Mouse (Mus musculus) lung, adult 2 months (tissue): Measurements from ENCODE around the gene Pkn1. TPM values are rescaled to one million over a fixed set of nuclear protein-coding genes. Genes with fewer than 3 reads are reported as not detected.
A peak's percentile ranks its signal among the peaks of the same experiment; 100 is the strongest.

Experiments
- DNase-seq: peaks from one replicate; pipeline ENCODE4 v3.0.0; 2022
- H3K4me1 ChIP-seq: fragments of 200-500 bp; 2 replicates; pipeline ENCODE4 v1.6.1; 2011; ENCODE audit warnings: low read length; ENCODE audit not compliant: control insufficient read depth, insufficient read depth
- H3K4me3 ChIP-seq: fragments of 200-500 bp; replicated peaks from 2 replicates; pipeline ENCODE3; 2011; ENCODE audit warnings: low read depth, mild to moderate bottlenecking, control low read depth, low read length; ENCODE audit errors: extremely low read depth
- CTCF ChIP-seq: fragments of 200-500 bp; IDR thresholded peaks from 2 replicates; pipeline ENCODE4 v1.5.1; 2011; ENCODE audit warnings: mild to moderate bottlenecking, low read length, control low read depth; ENCODE audit not compliant: insufficient read depth
- POLR2A ChIP-seq: fragments of 200-500 bp; IDR thresholded peaks from 2 replicates; pipeline ENCODE4 v1.6.1; 2011; ENCODE audit warnings: low read depth, mild to moderate bottlenecking, control low read depth, low read length, borderline replicate concordance; ENCODE audit errors: extremely low read depth
- WGBS: fragments of 180-500 bp; shearing (Covaris S2); methylation state at CpG from one replicate; pipeline ENCODE4 v1.1.7; 2018; 5-methylcytosine and 5-hydroxymethylcytosine counted together
- polyA plus RNA-seq: library from polyadenylated mRNA; depleted of rRNA; stranded (reverse); fragments of >200 nt; gene quantifications from 2 replicates; pipeline ENCODE4 v1.2.3, GENCODE M21; 2012

The Pkn1 gene
- polyA plus RNA-seq, 1 experiment = 168 TPM

- peaks cover 4% of the 10 kb centered on the region; the same call in 1 of the 2 replicates for H3K4me1 ChIP-seq
- TF ChIP-seq CTCF (no peak), POLR2A (no peak)
- 13% methylated on average over 8 of the region's 8 CpGs for WGBS
- DNase-seq = no peak
- H3K4me3 ChIP-seq = peak overlapping the region; percentile 6
These were observed 15.7 kb upstream of the Pkn1 start for GRCm38 (mm10) chr8:83714676-83715030.

- Histone ChIP-seq H3K4me3 (no peak overlapping the region), H3K4me1 (no peaks in the 10 kb centered on the region)
- WGBS = 62% methylated on average over 8 of the region's 8 CpGs
- TF ChIP-seq POLR2A (no peak), CTCF (no peak)
- DNase-seq = no peak
These were observed 8.6 kb upstream of the Pkn1 start for GRCm38 (mm10) chr8:83707554-83707953.

- no peaks in the 10 kb centered on the region for H3K4me1 ChIP-seq
- H3K4me3 ChIP-seq = no peak overlapping the region
- WGBS = 61% methylated on average over 5 of the region's 5 CpGs
- TF ChIP-seq POLR2A (no peak), CTCF (no peak)
- DNase-seq = no peak
These were observed 7.4 kb upstream of the Pkn1 start for GRCm38 (mm10) chr8:83706411-83706810.

GRCm38 (mm10) chr8:83703426-83703825 lies 4.4 kb upstream of the Pkn1 start:
- no peaks in the 10 kb centered on the region for H3K4me1 ChIP-seq
- WGBS = 78% methylated on average over 4 of the region's 4 CpGs
- TF ChIP-seq POLR2A = no peak
- TF ChIP-seq CTCF = no peak
- no peak for DNase-seq
- no peak overlapping the region for H3K4me3 ChIP-seq

- Histone ChIP-seq H3K4me3 (no peak overlapping the region), H3K4me1 (peaks cover 12% of the 10 kb centered on the region)
- WGBS = 64% methylated on average over 9 of the region's 9 CpGs
- DNase-seq = no peak
- TF ChIP-seq POLR2A (no peak), CTCF (no peak)
These were observed 1.6 kb upstream of the Pkn1 start for GRCm38 (mm10) chr8:83700423-83701085.

GRCm38 (mm10) chr8:83699566-83699965 lies 587 bp upstream of the Pkn1 start:
- no peak for DNase-seq
- H3K4me1 ChIP-seq = peaks cover 22% of the 10 kb centered on the region
- TF ChIP-seq CTCF (no peak), POLR2A (no peak)
- 14% methylated on average over 9 of the region's 9 CpGs for WGBS
- peak overlapping the region; percentile 74 for H3K4me3 ChIP-seq

GRCm38 (mm10) chr8:83698291-83698660 lies 703 bp downstream of the Pkn1 start:
- TF ChIP-seq POLR2A (no peak), CTCF (no peak)
- Histone ChIP-seq H3K4me1 (peaks cover 27% of the 10 kb centered on the region), H3K4me3 (peak overlapping the region; percentile 74)
- WGBS = under 1% methylated on average over 15 of the region's 15 CpGs
- DNase-seq = peak; percentile 67

- peak; percentile 69 for DNase-seq
- WGBS = 19% methylated on average over 19 of the region's 19 CpGs
- Histone ChIP-seq H3K4me3 (peak overlapping the region; percentile 74), H3K4me1 (peaks cover 27% of the 10 kb centered on the region)
- TF ChIP-seq CTCF (no peak), POLR2A (peak; percentile 60; the same call in 1 of the 2 replicates)
These were observed 1.4 kb downstream of the Pkn1 start for GRCm38 (mm10) chr8:83697374-83698220.

GRCm38 (mm10) chr8:83695351-83696106 lies 3.5 kb downstream of the Pkn1 start:
- TF ChIP-seq CTCF = no peak
- TF ChIP-seq POLR2A = no peak
- WGBS = 60% methylated on average over 17 of the region's 17 CpGs
- no peak for DNase-seq

More at GRCm38 (mm10) chr8:83695351-83696106, 3.5 kb downstream of the Pkn1 start:
- Histone ChIP-seq H3K4me1 (peaks cover 27% of the 10 kb centered on the region), H3K4me3 (no peak overlapping the region)
